Mouse (Mus musculus): Measurements from ENCODE around the gene Rfc2. TPM values are rescaled to one million over a fixed set of nuclear protein-coding genes. Genes with fewer than 3 reads are reported as not detected.

Rfc2 gene
- polyA plus RNA-seq, 1 experiment from 2014 or later, result 215 TPM

DNA sequence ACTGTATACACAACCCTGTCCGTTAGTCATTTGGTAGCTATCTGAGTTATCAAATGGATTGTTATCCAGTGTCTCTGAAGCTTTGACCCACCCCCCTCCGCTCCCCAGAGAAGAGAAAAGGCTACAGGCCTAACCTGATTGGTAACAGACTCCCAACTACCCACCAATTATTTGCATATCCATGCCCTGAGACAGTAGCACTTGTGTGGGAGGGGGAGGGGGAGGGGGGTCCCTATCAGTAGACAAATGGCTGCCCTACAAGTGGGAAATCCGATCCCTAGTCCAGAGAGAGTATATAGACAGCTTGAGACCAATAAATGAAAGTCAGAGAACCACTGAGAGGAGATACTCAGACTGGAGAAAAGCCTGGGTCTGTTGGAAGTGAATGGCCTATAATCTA, 13.1 kb upstream of the Rfc2 start:
- H3K27ac ChIP-seq, result no peak overlapping the region
- H3K4me3 ChIP-seq (replicated peaks), result no peak overlapping the region
- no peaks in the 10 kb centered on the region for H3K9me3 ChIP-seq
- H3K36me3 ChIP-seq, result no peaks in the 10 kb centered on the region
- H3K9ac ChIP-seq (replicated peaks), result no peak overlapping the region
- no peak overlapping the region for H3K4me2 ChIP-seq (replicated peaks)
- 78% methylated on average over 3 of the region's 3 CpGs for WGBS
- no peaks in the 10 kb centered on the region for H3K27me3 ChIP-seq
- H3K4me1 ChIP-seq (replicated peaks), result peaks cover 11% of the 10 kb centered on the region
- ATAC-seq, result no peak

DNA sequence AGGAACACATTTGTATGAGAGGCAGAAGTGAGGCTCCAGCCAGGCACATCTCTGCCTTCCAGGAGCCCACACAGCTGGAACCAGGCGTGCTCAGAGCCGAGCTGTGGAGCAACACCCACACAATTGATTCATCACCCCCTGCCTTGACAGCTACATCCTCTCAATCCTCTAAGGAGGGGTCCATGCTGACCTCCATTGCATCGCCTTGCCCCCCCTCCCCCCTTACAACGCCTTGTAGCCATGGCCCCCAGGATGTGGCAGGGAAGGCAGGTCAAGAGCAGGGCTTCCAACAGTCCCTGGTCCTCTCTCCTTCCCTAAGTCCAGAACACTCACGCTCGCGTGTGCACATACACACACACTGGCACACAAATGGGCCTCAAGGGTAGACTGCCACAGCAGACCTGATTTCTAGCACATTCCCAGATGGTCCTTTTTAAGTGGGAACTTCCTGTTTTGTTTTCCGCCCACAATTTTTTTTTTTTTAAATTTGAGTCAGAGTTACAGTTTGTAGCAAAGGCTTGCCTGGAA, 12.1 kb upstream of the Rfc2 start:
- WGBS, result 57% methylated on average over 8 of the region's 8 CpGs
- Histone ChIP-seq H3K27me3 (no peaks in the 10 kb centered on the region), H3K9me3 (no peaks in the 10 kb centered on the region), H3K36me3 (no peaks in the 10 kb centered on the region), H3K4me3 (replicated peaks) (no peak overlapping the region), H3K4me1 (replicated peaks) (peaks cover 11% of the 10 kb centered on the region), H3K4me2 (replicated peaks) (no peak overlapping the region), H3K27ac (no peak overlapping the region), H3K9ac (replicated peaks) (no peak overlapping the region)
- no peak for ATAC-seq

DNA sequence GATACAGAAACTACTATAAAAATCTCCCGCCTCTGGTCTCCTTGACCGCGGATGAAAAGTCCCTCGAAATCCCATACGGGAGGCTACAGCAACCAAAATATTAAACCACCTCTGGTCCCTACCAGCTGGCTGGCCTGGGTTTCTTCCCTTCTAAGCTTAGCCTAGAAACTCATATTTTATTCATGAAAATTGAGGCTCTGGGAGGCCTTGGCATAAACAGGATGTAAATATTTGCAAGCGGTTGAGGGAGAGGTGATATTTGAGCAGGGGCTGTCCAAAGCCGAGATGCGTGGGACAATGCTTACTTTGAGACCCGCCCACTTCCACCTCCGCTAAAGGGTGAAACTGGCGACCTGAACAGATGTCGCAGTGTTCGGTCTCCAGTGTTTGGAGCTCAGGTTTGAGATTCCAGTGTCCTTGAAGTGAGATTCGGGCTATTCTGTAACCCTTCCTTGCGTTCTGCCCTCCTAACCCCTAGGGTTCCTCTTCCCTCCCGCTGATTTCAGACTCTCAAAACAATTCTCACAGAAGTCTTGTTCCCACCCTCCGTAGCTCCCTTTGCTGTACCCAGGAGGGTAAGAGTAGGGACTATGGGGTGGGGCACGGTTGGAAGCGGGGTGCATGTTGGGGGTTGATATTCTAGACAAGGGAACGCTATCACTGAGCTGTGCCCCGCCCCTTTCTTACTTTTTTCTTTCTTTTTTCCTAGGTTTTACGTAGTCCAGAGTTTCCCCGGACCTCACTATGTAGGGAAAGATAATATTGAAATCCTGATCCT, 9.2 kb upstream of the Rfc2 start:
- Histone ChIP-seq H3K27ac (peak overlapping the region; percentile 77), H3K36me3 (no peaks in the 10 kb centered on the region), H3K9ac (replicated peaks) (peak overlapping the region; percentile 64), H3K27me3 (no peaks in the 10 kb centered on the region), H3K4me1 (replicated peaks) (peaks cover 11% of the 10 kb centered on the region), H3K4me2 (replicated peaks) (peak overlapping the region; percentile 62), H3K4me3 (replicated peaks) (peak overlapping the region; percentile 45), H3K9me3 (no peaks in the 10 kb centered on the region)
- 2% methylated on average over 23 of the region's 23 CpGs for WGBS
- peak; percentile 90 for ATAC-seq

DNA sequence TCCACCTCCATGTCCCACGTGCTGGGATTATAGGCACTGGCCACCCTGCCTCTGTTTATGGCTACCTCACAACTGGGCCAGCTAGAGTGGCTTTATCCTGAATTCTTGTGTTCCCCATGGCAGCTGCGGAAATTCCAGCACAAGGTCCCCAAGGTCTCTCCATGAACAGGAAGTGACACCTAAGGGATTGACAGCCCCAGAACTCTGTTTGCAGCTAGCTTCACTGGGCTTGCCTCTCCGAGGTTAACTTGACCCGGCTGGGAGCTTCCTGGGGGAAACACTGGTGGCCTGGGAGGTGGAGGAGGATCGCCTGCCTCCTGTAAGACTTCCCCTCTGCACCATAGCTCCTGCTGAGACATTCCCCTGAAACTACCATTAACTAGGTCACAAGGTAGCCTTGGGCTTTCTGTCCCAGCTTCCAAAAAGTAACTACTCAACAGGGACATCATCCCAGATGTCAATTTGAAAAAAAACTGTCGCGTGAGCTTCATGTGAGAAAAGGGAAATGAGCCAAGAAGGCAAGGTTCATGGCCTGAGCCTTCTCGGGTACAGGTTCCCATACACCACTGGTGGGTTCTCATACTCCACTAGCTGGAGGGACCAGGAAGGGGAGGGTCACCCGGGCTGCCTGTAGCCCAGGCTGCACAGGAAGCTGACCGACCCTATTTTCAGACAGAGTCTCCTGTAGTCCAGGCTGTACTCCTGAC, 8.5 kb upstream of the Rfc2 start:
- peak overlapping the region; percentile 64 for H3K9ac ChIP-seq (replicated peaks)
- H3K4me3 ChIP-seq (replicated peaks), result peak overlapping the region; percentile 45
- H3K4me2 ChIP-seq (replicated peaks), result peak overlapping the region; percentile 62
- WGBS, result 47% methylated on average over 10 of the region's 10 CpGs
- no peaks in the 10 kb centered on the region for H3K27me3 ChIP-seq
- no peaks in the 10 kb centered on the region for H3K36me3 ChIP-seq
- H3K4me1 ChIP-seq (replicated peaks), result peaks cover 11% of the 10 kb centered on the region
- H3K27ac ChIP-seq, result no peak overlapping the region; the same call in 1 of the 2 replicates
- ATAC-seq, result peak; percentile 48; the same call in 1 of the 2 replicates
- H3K9me3 ChIP-seq, result no peaks in the 10 kb centered on the region

DNA sequence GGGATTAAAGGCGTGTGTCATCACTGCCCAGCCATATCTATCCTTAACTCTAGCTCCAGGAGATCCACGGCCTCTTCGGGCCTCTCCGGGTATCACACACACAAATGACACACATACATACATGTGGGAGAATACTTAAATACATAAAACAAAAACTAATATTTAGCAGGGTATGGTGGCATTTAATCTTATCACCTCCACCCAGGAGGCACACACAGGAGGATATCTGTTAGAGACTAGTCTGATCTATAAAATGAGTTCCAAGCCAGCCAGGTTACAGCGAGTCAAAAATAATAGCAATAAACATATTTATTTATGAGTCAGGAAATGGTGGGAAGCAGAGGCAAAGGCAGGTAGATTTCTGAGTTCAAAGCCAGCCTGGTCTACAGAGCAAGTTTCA, 5.3 kb upstream of the Rfc2 start:
- H3K9me3 ChIP-seq, result no peaks in the 10 kb centered on the region
- no peak overlapping the region for H3K27ac ChIP-seq
- no peaks in the 10 kb centered on the region for H3K36me3 ChIP-seq
- no peaks in the 10 kb centered on the region for H3K27me3 ChIP-seq
- ATAC-seq, result no peak
- no peak overlapping the region for H3K4me2 ChIP-seq (replicated peaks)
- H3K9ac ChIP-seq (replicated peaks), result no peak overlapping the region
- H3K4me1 ChIP-seq (replicated peaks), result peaks cover 11% of the 10 kb centered on the region
- WGBS, result 94% methylated on average over 5 of the region's 5 CpGs
- H3K4me3 ChIP-seq (replicated peaks), result no peak overlapping the region

DNA sequence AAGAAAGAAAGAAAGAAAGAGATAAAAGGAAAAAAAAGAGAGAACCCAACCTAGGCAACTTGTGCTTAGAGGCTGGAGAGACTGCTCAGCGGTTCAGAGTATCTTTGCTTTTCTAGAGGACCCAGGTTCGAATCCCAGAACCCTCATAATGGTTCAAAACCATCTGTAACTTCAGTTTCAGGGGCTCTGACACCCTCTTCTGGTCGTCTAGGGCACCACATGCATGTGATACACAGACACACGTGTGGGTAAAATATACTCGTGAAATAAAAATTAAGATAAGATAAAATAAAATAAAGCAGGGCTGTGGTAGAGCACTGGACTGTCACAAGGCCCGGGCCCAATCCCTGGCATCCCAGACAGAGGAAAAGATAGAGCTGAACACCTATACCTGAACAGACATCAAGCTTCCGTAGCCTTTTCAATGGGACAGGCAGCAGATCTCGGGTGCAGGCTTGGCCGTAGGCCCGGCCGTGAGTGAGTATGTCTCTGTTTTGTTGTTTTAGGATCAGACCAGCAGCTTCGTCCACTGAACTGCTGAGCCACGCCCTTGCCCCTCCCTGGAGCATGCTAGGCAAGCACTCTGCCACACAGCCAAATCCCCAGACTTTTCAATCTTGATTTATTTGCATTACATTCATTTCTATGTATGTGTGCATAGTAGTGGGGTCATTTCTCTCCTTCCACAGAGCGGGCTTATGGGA, 4.5 kb upstream of the Rfc2 start:
- no peak overlapping the region for H3K27ac ChIP-seq
- H3K4me1 ChIP-seq (replicated peaks), result peaks cover 11% of the 10 kb centered on the region
- no peaks in the 10 kb centered on the region for H3K9me3 ChIP-seq
- WGBS, result 78% methylated on average over 14 of the region's 14 CpGs
- no peak for ATAC-seq
- no peak overlapping the region for H3K4me3 ChIP-seq (replicated peaks)
- no peak overlapping the region for H3K4me2 ChIP-seq (replicated peaks)
- H3K27me3 ChIP-seq, result no peaks in the 10 kb centered on the region
- H3K9ac ChIP-seq (replicated peaks), result no peak overlapping the region
- no peaks in the 10 kb centered on the region for H3K36me3 ChIP-seq

DNA sequence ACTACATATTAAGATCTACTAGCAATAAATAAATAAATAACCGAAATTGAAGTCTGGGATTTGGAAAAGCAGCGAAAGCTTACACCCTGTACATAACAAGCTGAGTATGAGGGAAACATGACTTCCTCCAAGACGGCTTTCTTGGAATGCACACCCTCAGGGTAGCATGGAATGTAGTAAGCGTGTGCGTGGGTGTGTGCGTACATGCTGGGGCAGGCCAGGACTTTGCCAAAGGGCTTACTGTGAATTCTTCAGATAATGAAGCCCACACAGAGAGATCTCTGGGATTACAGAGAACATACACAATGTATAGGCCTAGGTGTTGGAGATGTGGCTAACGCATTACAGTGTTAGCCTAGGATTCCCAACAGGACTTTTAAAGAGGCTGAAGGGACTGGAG, 3.6 kb upstream of the Rfc2 start:
- no peak overlapping the region for H3K27ac ChIP-seq
- H3K36me3 ChIP-seq, result no peaks in the 10 kb centered on the region
- H3K9me3 ChIP-seq, result no peaks in the 10 kb centered on the region
- 89% methylated on average over 7 of the region's 7 CpGs for WGBS
- H3K4me1 ChIP-seq (replicated peaks), result peaks cover 4% of the 10 kb centered on the region
- H3K4me3 ChIP-seq (replicated peaks), result no peak overlapping the region
- H3K9ac ChIP-seq (replicated peaks), result no peak overlapping the region
- no peaks in the 10 kb centered on the region for H3K27me3 ChIP-seq
- no peak for ATAC-seq
- H3K4me2 ChIP-seq (replicated peaks), result no peak overlapping the region

DNA sequence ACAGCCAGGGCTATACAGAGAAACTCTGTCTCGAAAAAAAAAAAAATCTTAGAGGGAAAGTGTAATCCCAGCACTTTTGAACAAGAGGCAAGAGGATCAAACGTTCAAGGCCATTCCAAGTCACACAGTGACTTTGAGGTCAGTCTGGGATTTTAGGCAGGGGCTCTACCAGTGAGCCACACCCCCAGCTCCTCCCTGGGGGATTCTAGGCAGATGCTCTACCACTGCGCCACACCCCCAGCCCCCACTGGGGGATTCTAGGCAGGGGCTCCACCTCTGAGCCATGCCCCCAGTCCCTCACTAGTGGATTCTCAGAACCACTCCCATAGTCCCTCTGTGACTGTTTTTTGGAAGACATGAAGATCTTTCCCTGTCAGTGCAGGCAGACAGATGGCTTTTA, 2.0 kb upstream of the Rfc2 start:
- Histone ChIP-seq H3K4me1 (replicated peaks) (peaks cover 13% of the 10 kb centered on the region), H3K4me2 (replicated peaks) (no peak overlapping the region), H3K36me3 (no peaks in the 10 kb centered on the region), H3K27me3 (no peaks in the 10 kb centered on the region), H3K9me3 (no peaks in the 10 kb centered on the region), H3K27ac (no peak overlapping the region), H3K4me3 (replicated peaks) (no peak overlapping the region), H3K9ac (replicated peaks) (no peak overlapping the region)
- 48% methylated on average over 3 of the region's 3 CpGs for WGBS
- ATAC-seq, result no peak

DNA sequence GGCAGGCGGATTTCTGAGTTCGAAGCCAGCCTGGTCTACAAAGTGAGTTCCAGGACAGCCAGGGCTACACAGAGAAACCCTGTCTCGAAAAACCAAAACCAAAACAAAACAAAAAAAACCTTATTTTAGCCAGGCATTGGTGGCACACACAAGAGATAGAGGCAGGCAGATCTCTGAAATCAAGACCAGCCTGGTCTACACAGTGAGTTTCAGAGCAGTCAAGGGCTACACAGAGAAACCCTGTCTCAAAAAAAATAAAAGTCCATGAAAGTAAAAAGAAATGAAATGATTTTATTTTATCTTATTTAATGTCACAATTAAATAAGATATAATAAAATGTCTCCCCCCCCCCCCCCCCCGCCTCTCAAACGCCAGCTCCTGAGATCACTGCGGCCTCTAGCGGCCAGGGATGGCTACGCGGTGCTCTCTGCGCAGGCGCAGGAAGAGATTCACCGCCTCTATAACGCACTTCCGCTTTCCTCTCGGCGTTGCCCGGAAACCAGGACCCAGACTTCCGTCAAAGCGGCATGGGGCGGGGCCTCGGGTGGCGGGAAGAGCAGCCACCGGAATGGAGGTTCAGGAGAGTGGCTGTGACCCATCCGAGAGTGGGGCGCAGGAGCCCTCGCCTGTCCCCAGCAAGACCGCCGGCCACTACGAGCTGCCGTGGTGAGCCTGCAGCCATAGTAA, 1.2 kb downstream of the Rfc2 start:
- Histone ChIP-seq H3K27me3 (no peaks in the 10 kb centered on the region), H3K4me3 (replicated peaks) (peak overlapping the region; percentile 91), H3K27ac (peak overlapping the region; percentile 47; the same call in 1 of the 2 replicates), H3K4me2 (replicated peaks) (peak overlapping the region; percentile 84), H3K4me1 (replicated peaks) (peaks cover 17% of the 10 kb centered on the region), H3K9ac (replicated peaks) (peak overlapping the region; percentile 84), H3K36me3 (peaks cover 6% of the 10 kb centered on the region), H3K9me3 (no peaks in the 10 kb centered on the region)
- ATAC-seq, result peak; percentile 97
- 8% methylated on average over 29 of the region's 30 CpGs for WGBS

DNA sequence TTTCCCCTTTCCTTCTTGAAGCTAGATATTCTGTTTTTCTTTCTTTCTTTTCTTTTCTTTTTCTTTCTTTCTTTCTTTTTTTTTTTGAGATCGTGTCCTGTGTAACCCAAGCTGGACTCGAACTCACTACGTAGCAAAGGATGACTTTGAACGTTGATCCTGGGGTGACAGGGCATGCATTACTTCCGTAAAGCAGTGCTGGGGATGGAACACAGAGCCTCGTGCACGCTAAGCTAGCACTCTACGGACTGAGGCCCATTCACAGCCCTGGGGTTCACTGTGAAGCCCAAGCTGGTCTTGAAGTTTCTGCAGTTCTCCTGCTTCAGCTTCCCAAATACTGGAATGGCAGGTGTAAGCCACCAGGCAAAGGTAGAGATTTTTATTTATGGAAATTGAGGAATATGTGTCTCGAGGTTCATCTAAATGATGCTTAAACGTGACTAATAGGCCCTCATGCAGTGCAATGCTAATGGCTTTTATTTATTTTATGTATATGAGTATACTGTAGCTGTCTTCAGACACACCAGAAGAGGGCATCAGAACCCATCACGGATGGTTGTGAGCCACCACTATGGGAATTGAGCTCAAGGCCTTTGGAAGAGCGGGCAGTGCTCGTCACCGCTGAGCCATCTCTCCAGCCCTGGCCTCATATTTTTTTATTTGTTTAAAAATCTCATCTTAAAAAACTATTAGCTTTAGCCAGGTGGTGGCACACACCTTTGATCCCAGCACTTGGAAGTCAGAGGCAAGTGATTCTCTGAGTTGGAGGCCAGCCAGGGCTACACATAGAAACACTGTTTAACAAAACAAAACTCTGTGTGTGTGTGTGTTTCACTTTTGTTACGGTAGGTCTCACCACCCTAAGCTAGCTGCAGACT, 2.1 kb downstream of the Rfc2 start:
- Histone ChIP-seq H3K4me3 (replicated peaks) (peak overlapping the region; percentile 91), H3K9ac (replicated peaks) (peak overlapping the region; percentile 84), H3K4me1 (replicated peaks) (peaks cover 17% of the 10 kb centered on the region), H3K36me3 (peaks cover 12% of the 10 kb centered on the region), H3K27ac (0 out of 2 replicates have a peak overlapping the region, but pooled peaks have one; percentile 47), H3K9me3 (no peaks in the 10 kb centered on the region), H3K27me3 (no peaks in the 10 kb centered on the region), H3K4me2 (replicated peaks) (peak overlapping the region; percentile 84)
- 31% methylated on average over 15 of the region's 15 CpGs for WGBS
- ATAC-seq, result 0 out of 2 replicates have a peak, but pooled peaks have one; percentile 31

DNA sequence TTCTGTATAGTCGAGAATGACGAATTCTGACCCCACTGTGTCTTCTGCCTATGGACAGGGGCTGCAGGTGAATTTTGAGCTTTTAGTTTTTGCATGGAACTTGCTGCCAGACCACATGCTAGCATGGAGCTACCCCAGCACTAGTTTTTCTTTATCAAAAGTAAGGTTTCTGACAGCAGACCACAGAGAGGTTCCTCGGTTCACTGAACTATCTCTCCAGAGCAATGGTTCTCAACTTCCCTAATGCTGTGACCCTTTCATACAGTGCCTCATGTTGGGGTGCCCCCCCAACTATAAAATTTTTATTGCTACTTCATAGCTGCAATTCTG, 2.7 kb downstream of the Rfc2 start:
- no peak overlapping the region for H3K9ac ChIP-seq (replicated peaks)
- no peak overlapping the region for H3K27ac ChIP-seq
- H3K4me3 ChIP-seq (replicated peaks), result peak overlapping the region; percentile 91
- 91% methylated on average over 3 of the region's 3 CpGs for WGBS
- H3K27me3 ChIP-seq, result no peaks in the 10 kb centered on the region
- H3K4me1 ChIP-seq (replicated peaks), result peaks cover 17% of the 10 kb centered on the region
- no peaks in the 10 kb centered on the region for H3K9me3 ChIP-seq
- ATAC-seq, result no peak
- peaks cover 16% of the 10 kb centered on the region for H3K36me3 ChIP-seq
- H3K4me2 ChIP-seq (replicated peaks), result peak overlapping the region; percentile 84
